Mouse (Mus musculus) limb, embryonic 14.5 days (tissue): Measurements from ENCODE around the gene Gm20388. TPM values are rescaled to one million over a fixed set of nuclear protein-coding genes. Genes with fewer than 3 reads are reported as not detected.

Experiments
- ATAC-seq: fragments of 200-750 bp; cut with Nextera tagmentation; 2 replicates; pipeline ENCODE4 v1.8.0; 2017; ENCODE audit warnings: low read depth, moderate number of reproducible peaks, moderate TSS enrichment; ENCODE audit not compliant: low FRiP score
- DNase-seq: peaks from one replicate; pipeline ENCODE4 v3.0.0-alpha.2; 2015; ENCODE audit warnings: low spot score
- H3K27ac ChIP-seq: fragments of 300-500 bp; sonication (generic); replicated peaks from 2 replicates; pipeline ENCODE4 v1.5.1; 2014; ENCODE audit warnings: low read depth, mild to moderate bottlenecking, low read length, moderate library complexity, mixed read lengths
- H3K27me3 ChIP-seq: fragments of 300-500 bp; sonication (generic); 2 replicates; pipeline ENCODE4 v1.6.1; 2014; ENCODE audit warnings: low read length, mixed read lengths; ENCODE audit not compliant: control insufficient read depth, insufficient read depth
- H3K36me3 ChIP-seq: fragments of 300-500 bp; sonication (generic); 2 replicates; pipeline ENCODE4 v1.6.1; 2014; ENCODE audit warnings: mild to moderate bottlenecking, low read length, moderate library complexity, mixed read lengths; ENCODE audit not compliant: control insufficient read depth, insufficient read depth
- H3K4me1 ChIP-seq: fragments of 300-500 bp; sonication (generic); 2 replicates; pipeline ENCODE4 v1.6.1; 2014; ENCODE audit warnings: antibody characterized with exemption, low read length, mixed read lengths; ENCODE audit not compliant: control insufficient read depth, insufficient read depth
- H3K4me2 ChIP-seq: fragments of 300-500 bp; sonication (generic); replicated peaks from 2 replicates; pipeline ENCODE4 v1.6.1; 2014; ENCODE audit warnings: low read depth, mild to moderate bottlenecking, low read length, moderate library complexity; ENCODE audit not compliant: severe bottlenecking
- H3K4me3 ChIP-seq: fragments of 300-500 bp; sonication (generic); replicated peaks from 2 replicates; pipeline ENCODE4 v1.5.1; 2014; ENCODE audit warnings: low read length
- H3K9ac ChIP-seq: fragments of 300-500 bp; sonication (generic); 2 replicates; pipeline ENCODE4 v1.6.1; 2014; ENCODE audit warnings: mild to moderate bottlenecking, low read depth, low read length, moderate library complexity; ENCODE audit not compliant: severe bottlenecking
- H3K9me3 ChIP-seq: fragments of 300-500 bp; sonication (generic); 2 replicates; pipeline ENCODE4 v1.6.1; 2016; ENCODE audit warnings: low read length; ENCODE audit not compliant: control insufficient read depth
- POLR2A ChIP-seq: fragments of 200-500 bp; IDR thresholded peaks from 2 replicates; pipeline ENCODE4 v1.8.0; 2012; ENCODE audit warnings: inconsistent platforms, mild to moderate bottlenecking, moderate library complexity, borderline replicate concordance; ENCODE audit not compliant: insufficient read depth, insufficient read length; ENCODE audit errors: extremely low read depth
- WGBS: fragments of 180-500 bp; shearing (Covaris S2); extraction: QIAGEN DNeasy Blood & Tissue Kit; methylation state at CpG from one replicate; pipeline ENCODE4 v1.1.7; 2014; 5-methylcytosine and 5-hydroxymethylcytosine counted together
- polyA plus RNA-seq, 2 experiments: library from polyadenylated mRNA; depleted of rRNA in 1 of 2; stranded (reverse) in 1 of 2; unstranded in 1 of 2; fragments of >200 nt; fragmentation: Nextera tagmentation in 1 of 2; extraction: Ambion mirVana in 1 of 2; gene quantifications; 2 replicates each; pipeline versions ENCODE4 v1.2.1 to v1.2.3; 2012 to 2014

Gene Gm20388
- polyA plus RNA-seq, 2 experiments = 1.9 to 49.9 TPM

DNA sequence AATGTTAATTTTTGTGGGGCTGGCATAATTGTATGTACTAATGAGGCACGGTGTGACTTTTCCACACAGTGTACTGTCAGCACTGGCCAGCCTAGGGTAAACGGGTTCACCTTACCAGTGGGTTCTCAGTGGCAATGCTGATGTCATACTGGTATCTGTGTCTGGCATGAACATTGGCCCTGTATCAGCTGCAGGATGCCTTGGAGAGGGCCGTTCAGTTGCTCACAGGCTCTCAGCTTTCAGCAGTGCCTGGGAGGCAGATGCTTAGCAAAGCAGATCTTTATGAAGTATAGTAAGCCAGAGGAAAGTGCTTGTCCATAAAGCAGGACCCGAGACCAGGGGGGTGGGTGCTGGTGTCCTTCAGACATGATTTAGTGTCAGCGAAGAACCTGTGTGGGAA lies 2055.5 kb downstream of the Gm20388 start:
- Histone ChIP-seq H3K9ac (peak overlapping the region; percentile 36; the same call in 1 of the 2 replicates), H3K4me3 (no peak overlapping the region), H3K36me3 (0 out of 2 replicates have a peak, but pooled peaks cover 6% of the 10 kb centered on the region), H3K4me1 (peaks cover 39% of the 10 kb centered on the region), H3K27ac (peak overlapping the region; percentile 65), H3K9me3 (no peaks in the 10 kb centered on the region), H3K27me3 (no peaks in the 10 kb centered on the region), H3K4me2 (no peak overlapping the region)
- DNase-seq (no peak), ATAC-seq (no peak; the same call in 1 of the 2 replicates)
- 35% methylated on average over 5 of the region's 5 CpGs for WGBS
- TF ChIP-seq POLR2A = no peak

DNA sequence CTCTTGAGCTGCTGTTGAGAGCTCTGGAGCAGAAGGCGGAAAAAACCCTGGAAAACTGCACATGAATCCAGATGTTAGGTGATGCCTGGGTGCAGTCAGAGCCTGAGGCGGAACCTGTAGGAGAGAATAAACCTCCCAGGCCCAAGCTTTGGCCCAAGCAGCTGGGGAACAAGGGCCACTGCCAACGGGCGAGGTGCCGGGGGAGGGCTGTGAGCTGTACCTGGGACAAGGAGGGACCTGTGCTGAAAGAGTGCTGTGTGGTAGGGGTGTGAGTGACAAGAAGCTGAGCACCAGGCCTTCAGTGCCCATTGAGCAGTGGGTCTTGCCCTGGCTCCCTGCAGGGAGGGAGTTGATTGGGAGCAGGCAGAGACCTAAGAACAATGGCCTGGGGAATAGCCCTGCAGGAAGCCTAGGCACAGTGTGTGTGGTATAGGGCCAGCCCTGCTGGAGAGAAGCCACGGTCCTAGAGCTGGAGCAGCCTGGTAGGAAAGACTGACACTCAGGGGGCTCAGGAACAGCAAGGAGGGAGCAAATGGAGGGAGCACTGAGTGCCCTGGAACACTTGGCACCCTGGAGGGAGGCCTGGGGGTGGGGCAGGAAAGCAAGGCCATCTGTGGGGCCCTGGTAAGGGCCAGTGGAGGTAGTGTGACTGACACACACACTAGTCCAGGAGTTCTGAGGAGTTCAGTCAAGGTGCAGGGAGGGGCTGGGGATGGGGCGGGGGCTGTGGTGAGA lies 2056.2 kb downstream of the Gm20388 start:
- no peak overlapping the region for H3K4me3 ChIP-seq
- ATAC-seq (peak; percentile 10; the same call in 1 of the 2 replicates), DNase-seq (no peak)
- peak overlapping the region; percentile 36 for H3K9ac ChIP-seq
- H3K9me3 ChIP-seq = no peaks in the 10 kb centered on the region
- H3K27me3 ChIP-seq = no peaks in the 10 kb centered on the region
- H3K27ac ChIP-seq = peak overlapping the region; percentile 65
- H3K36me3 ChIP-seq = 0 out of 2 replicates have a peak, but pooled peaks cover 6% of the 10 kb centered on the region
- 32% methylated on average over 7 of the region's 7 CpGs for WGBS
- TF ChIP-seq POLR2A = no peak
- peaks cover 39% of the 10 kb centered on the region for H3K4me1 ChIP-seq
- 0 out of 2 replicates have a peak overlapping the region, but pooled peaks have one; percentile 1 for H3K4me2 ChIP-seq

DNA sequence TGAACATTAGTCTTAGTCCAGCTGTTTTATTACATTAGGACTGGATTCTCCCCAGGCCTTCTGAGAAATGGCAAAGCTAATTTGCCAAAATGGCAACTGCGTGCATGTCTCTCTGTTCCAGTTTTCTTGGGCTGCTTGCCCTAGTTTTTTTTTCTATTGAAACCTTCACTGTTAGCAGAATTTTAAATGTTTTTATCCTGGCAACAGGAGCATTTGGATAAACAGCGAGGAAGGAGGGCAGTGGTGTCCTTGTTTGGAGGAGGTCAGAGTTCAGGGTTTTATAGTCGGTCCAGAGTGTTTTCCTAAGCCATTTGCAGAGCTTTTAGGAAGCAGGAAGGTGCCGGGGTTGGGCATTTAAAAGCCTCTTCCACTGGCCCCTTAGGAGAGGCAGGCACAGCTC lies 2057.3 kb downstream of the Gm20388 start:
- H3K36me3 ChIP-seq = 0 out of 2 replicates have a peak, but pooled peaks cover 6% of the 10 kb centered on the region
- H3K27ac ChIP-seq = peak overlapping the region; percentile 67
- H3K4me1 ChIP-seq = peaks cover 39% of the 10 kb centered on the region
- no peak overlapping the region for H3K4me2 ChIP-seq
- ATAC-seq (no peak), DNase-seq (peak; percentile 22)
- no peak overlapping the region for H3K9ac ChIP-seq
- H3K4me3 ChIP-seq = no peak overlapping the region
- 15% methylated on average over 4 of the region's 4 CpGs for WGBS
- no peak for TF ChIP-seq POLR2A
- no peaks in the 10 kb centered on the region for H3K27me3 ChIP-seq
- no peaks in the 10 kb centered on the region for H3K9me3 ChIP-seq

GRCm38 (mm10) chr8:121968542-121968941 lies 2057.9 kb downstream of the Gm20388 start:
- Histone ChIP-seq H3K36me3 (0 out of 2 replicates have a peak, but pooled peaks cover 6% of the 10 kb centered on the region), H3K4me2 (no peak overlapping the region), H3K27ac (no peak overlapping the region), H3K9me3 (no peaks in the 10 kb centered on the region), H3K4me3 (no peak overlapping the region), H3K27me3 (no peaks in the 10 kb centered on the region), H3K4me1 (peaks cover 39% of the 10 kb centered on the region), H3K9ac (no peak overlapping the region)
- no peak for TF ChIP-seq POLR2A
- no peak for ATAC-seq
- no peak for DNase-seq
- 53% methylated on average over 4 of the region's 4 CpGs for WGBS

DNA sequence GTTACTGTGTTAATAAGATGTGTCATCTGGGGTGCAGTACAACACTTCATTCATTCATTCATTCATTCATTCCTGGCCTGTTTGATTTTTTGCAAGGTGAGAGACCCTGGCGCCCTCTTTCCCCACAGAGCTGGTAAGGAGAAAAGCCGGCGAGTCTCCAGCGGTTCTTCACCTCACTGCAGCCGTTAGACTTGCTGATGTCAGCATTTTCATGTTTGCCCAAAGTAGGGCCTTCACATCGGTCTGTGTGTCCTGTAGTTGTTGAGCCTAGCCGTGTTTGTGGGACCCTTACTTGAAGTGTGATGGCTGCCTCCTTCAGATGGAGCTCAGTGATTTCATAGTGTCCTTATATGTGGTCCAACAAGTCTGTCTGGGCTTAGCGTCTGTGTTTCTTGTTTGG lies 2059.6 kb downstream of the Gm20388 start:
- DNase-seq = no peak
- H3K27ac ChIP-seq = no peak overlapping the region
- TF ChIP-seq POLR2A = no peak

More for the DNA sequence above, 2059.6 kb downstream of the Gm20388 start:
- 86% methylated on average over 8 of the region's 8 CpGs for WGBS
- Histone ChIP-seq H3K4me3 (no peak overlapping the region), H3K27me3 (no peaks in the 10 kb centered on the region), H3K9me3 (no peaks in the 10 kb centered on the region), H3K36me3 (peaks cover 17% of the 10 kb centered on the region; the same call in 1 of the 2 replicates), H3K4me2 (no peak overlapping the region), H3K4me1 (peaks cover 36% of the 10 kb centered on the region), H3K9ac (no peak overlapping the region)
- no peak for ATAC-seq
